Mouse (Mus musculus): Measurements from ENCODE around the gene Sbno2. TPM values are rescaled to one million over a fixed set of nuclear protein-coding genes. Genes with fewer than 3 reads are reported as not detected.

The Sbno2 gene
- total and polyA plus RNA-seq, 3 experiments = 9.7 to 24.2 (median 22.6) TPM

DNA sequence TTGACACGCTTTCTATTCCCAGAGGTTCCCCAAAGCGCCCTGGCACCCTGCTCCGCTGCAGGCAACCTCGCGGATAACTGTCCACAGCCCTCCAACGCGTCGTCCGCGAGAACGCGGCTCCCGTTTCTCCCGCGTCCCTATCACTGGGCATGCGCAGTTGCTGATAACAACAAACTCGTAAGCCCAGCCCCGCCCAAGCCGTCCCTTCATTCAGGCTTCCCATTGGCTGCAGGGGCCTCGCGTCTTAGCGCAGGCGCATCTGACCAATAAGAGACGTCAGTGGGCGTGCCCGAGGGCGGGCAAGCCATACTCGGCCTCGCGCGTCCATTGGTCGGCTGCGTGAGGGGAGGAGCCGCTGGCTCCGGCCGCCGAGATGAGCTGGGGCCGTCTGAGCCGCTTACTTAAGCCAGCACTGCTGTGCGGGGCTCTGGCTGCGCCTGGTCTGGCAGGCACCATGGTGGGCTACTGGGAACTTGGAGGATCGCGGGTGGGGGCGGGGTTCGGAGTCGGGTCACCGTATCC, 52.1 kb downstream of the Sbno2 start:
- Histone ChIP-seq H3K9me3 (replicated peaks; ENCODE audit: low read length) (no peaks in the 10 kb centered on the region), H3K27me3 (replicated peaks) (no peaks in the 10 kb centered on the region), H3K4me1 (ENCODE audit: control insufficient read depth in 1 of 2, insufficient read depth in 2 of 2) (peaks cover 16 to 62% of the 10 kb centered on the region in 2 experiments), H3K79me2 (replicated peaks; ENCODE audit: control insufficient read depth, extremely low read depth, insufficient read depth, poor library complexity, severe bottlenecking) (peaks cover 15% of the 10 kb centered on the region), H3K4me3 (replicated peaks in 1 of 3; ENCODE audit: low read depth in 2 of 3, low read length in 2 of 3, poor library complexity in 1 of 3) (peak overlapping the region; percentile 61 to 97 (median 95)), H3K36me3 (replicated peaks in 1 of 2; ENCODE audit: control insufficient read depth in 1 of 2, insufficient read depth in 1 of 2, low read length in 1 of 2) (peaks cover 29 to 36% of the 10 kb centered on the region in 2 experiments), H3K4me2 (ENCODE audit: insufficient read depth, low read depth, poor library complexity, severe bottlenecking) (peak overlapping the region; percentile 29), H3K9ac (ENCODE audit: insufficient read depth, low read depth) (peak overlapping the region; percentile 98), H3K27ac (ENCODE audit: insufficient read depth, low read depth) (peak overlapping the region; percentile 82)
- dilution Hi-C loops (cut with MboI; ENCODE audit: extremely low pct_ligation_motif_present, extremely low pct_unique_long_range_greater_than_20kb, low sequenced_read_pairs) (no loop called here), in situ Hi-C loops (cut with MboI; ENCODE audit: low pct_ligation_motif_present, low pct_unique_long_range_greater_than_20kb, low sequenced_read_pairs) (no loop called here)
- TF ChIP-seq BHLHE40 (IDR thresholded peaks at IDR 0.05; ENCODE audit: low read depth, low read length) = no peak
- TF ChIP-seq NELFE (IDR thresholded peaks at IDR 0.05; ENCODE audit: low read depth, low read length) = peak; percentile 96
- TF ChIP-seq PAX5 (IDR thresholded peaks at IDR 0.05; ENCODE audit: low read length) = no peak
- no peak for TF ChIP-seq JUN (IDR thresholded peaks at IDR 0.05; ENCODE audit: insufficient read depth, low read depth, low read length)
- TF ChIP-seq MYC (IDR thresholded peaks at IDR 0.05; ENCODE audit: low read depth, low read length) = 0 out of 2 replicates have a peak, but pooled peaks have one; percentile 42
- TF ChIP-seq TBP (conservative IDR thresholded peaks at IDR 0.05; ENCODE audit: low read depth, low read length) = peak; percentile 79
- peak; percentile 99 for TF ChIP-seq MAX (IDR thresholded peaks at IDR 0.05; ENCODE audit: low read length)
- TF ChIP-seq HCFC1 (IDR thresholded peaks at IDR 0.05; ENCODE audit: low read depth, low read length) = peak; percentile 65
- TF ChIP-seq POLR2A (IDR thresholded peaks at IDR 0.05; ENCODE audit: low read depth, low read length) = peak; percentile 98
- no peak for TF ChIP-seq CTCF (conservative IDR thresholded peaks at IDR 0.05 in 1 of 2, IDR thresholded peaks at IDR 0.05 in 1 of 2; ENCODE audit: low read depth in 2 of 2, low read length in 2 of 2)
- TF ChIP-seq ZC3H11A (IDR thresholded peaks at IDR 0.05; ENCODE audit: low read depth, low read length) = no peak
- TF ChIP-seq ZNF384 (IDR thresholded peaks at IDR 0.05; ENCODE audit: low read depth, low read length) = no peak
- no peak for TF ChIP-seq SMC3 (IDR thresholded peaks at IDR 0.05; ENCODE audit: low read depth, low read length)
- no peak for TF ChIP-seq RCOR1 (conservative IDR thresholded peaks at IDR 0.05; ENCODE audit: low read depth, low read length)
- no peak for TF ChIP-seq IRF4 (IDR thresholded peaks at IDR 0.05; ENCODE audit: low read depth, low read length)
- TF ChIP-seq MEF2A (IDR thresholded peaks at IDR 0.05; ENCODE audit: borderline replicate concordance, low read depth, low read length) = peak; percentile 52; the same call in 1 of the 2 replicates
- TF ChIP-seq USF2 (conservative IDR thresholded peaks at IDR 0.05; ENCODE audit: low read depth, low read length) = no peak
- peak; percentile 96 for TF ChIP-seq NRF1 (IDR thresholded peaks at IDR 0.05; ENCODE audit: low read depth, low read length)
- TF ChIP-seq RAD21 (IDR thresholded peaks at IDR 0.05; ENCODE audit: low read depth, low read length) = no peak
- 0 out of 2 replicates have a peak, but pooled peaks have one; percentile 60 for TF ChIP-seq E2F4 (IDR thresholded peaks at IDR 0.05; ENCODE audit: insufficient replicate concordance, low read depth, low read length)
- TF ChIP-seq ELF1 (IDR thresholded peaks at IDR 0.05; ENCODE audit: low read depth, low read length) = peak; percentile 32; the same call in 1 of the 2 replicates
- no peak for TF ChIP-seq UBTF (IDR thresholded peaks at IDR 0.05; ENCODE audit: low read depth, low read length)
- peak; percentile 92 for TF ChIP-seq ZMIZ1 (IDR thresholded peaks at IDR 0.05; ENCODE audit: low read depth, low read length)
- TF ChIP-seq ZKSCAN1 (IDR thresholded peaks at IDR 0.05; ENCODE audit: borderline replicate concordance, low read depth, low read length) = no peak
- peak; percentile 64 for TF ChIP-seq SIN3A (IDR thresholded peaks at IDR 0.05; ENCODE audit: low read length)
- no peak for TF ChIP-seq EP300 (IDR thresholded peaks at IDR 0.05; ENCODE audit: low read length)
- TF ChIP-seq USF1 (IDR thresholded peaks at IDR 0.05; ENCODE audit: low read depth, low read length) = no peak
- TF ChIP-seq MXI1 (IDR thresholded peaks at IDR 0.05; ENCODE audit: low read depth, low read length) = peak; percentile 64
- TF ChIP-seq TCF12 (IDR thresholded peaks at IDR 0.05; ENCODE audit: low read depth, low read length) = peak; percentile 88
- 0 out of 2 replicates have a peak, but pooled peaks have one; percentile 20 for TF ChIP-seq KAT2A (IDR thresholded peaks at IDR 0.05; ENCODE audit: insufficient replicate concordance, low read length)
- TF ChIP-seq MAZ (IDR thresholded peaks at IDR 0.05; ENCODE audit: low read depth, low read length) = 0 out of 2 replicates have a peak, but pooled peaks have one; percentile 32
- TF ChIP-seq POLR2AphosphoS2 (IDR thresholded peaks at IDR 0.05; ENCODE audit: low read depth, low read length) = peak; percentile 56; the same call in 1 of the 2 replicates
- no peak for TF ChIP-seq CHD1 (IDR thresholded peaks at IDR 0.05; ENCODE audit: low read depth, low read length)
- peak; percentile 79 for TF ChIP-seq CHD2 (IDR thresholded peaks at IDR 0.05; ENCODE audit: low read length)
- no peak for TF ChIP-seq JUND (conservative IDR thresholded peaks at IDR 0.05; ENCODE audit: low read depth, low read length)
- TF ChIP-seq ETS1 (conservative IDR thresholded peaks at IDR 0.05; ENCODE audit: low read depth, low read length) = peak; percentile 27; the same call in 1 of the 2 replicates
- no peak for TF ChIP-seq MAFK (IDR thresholded peaks at IDR 0.05; ENCODE audit: insufficient replicate concordance, low read length)
- no peak for TF ChIP-seq GABPA (IDR thresholded peaks at IDR 0.05; ENCODE audit: insufficient replicate concordance, low read depth, low read length)
- peak; percentile 99 for DNase-seq (ENCODE audit: extremely low read depth)

Measured in CH12.LX (cell line).